Mouse (Mus musculus) lung, embryonic 14.5 days (tissue): ENCODE measurements around the gene Gm10447. TPM values are rescaled to one million over a fixed set of nuclear protein-coding genes. Genes with fewer than 3 reads are reported as not detected.

Experiments used
- ATAC-seq: fragments of 200-750 bp; cut with Nextera tagmentation; 2 replicates; pipeline ENCODE4 v1.8.0; 2017; ENCODE audit warnings: mild to moderate bottlenecking, moderate TSS enrichment, moderate library complexity; ENCODE audit not compliant: insufficient read depth
- DNase-seq: peaks from one replicate; pipeline ENCODE4 v3.0.0-alpha.2; 2015
- H3K27ac ChIP-seq: fragments of 300-500 bp; sonication (generic); 2 replicates; pipeline ENCODE4 v1.5.1; 2014; ENCODE audit warnings: low read depth, mild to moderate bottlenecking, moderate library complexity
- H3K27me3 ChIP-seq: fragments of 300-500 bp; sonication (generic); 2 replicates; pipeline ENCODE4 v1.6.1; 2014; ENCODE audit warnings: low read length, control low read depth; ENCODE audit not compliant: insufficient read depth
- H3K36me3 ChIP-seq: fragments of 300-500 bp; sonication (generic); 2 replicates; pipeline ENCODE4 v1.6.1; 2014; ENCODE audit warnings: control low read depth; ENCODE audit not compliant: insufficient read depth
- H3K4me1 ChIP-seq: fragments of 300-500 bp; sonication (generic); 2 replicates; pipeline ENCODE4 v1.6.1; 2014; ENCODE audit warnings: antibody characterized with exemption, control low read depth; ENCODE audit not compliant: insufficient read depth
- H3K4me2 ChIP-seq: fragments of 300-500 bp; sonication (generic); 2 replicates; pipeline ENCODE4 v1.6.1; 2014; ENCODE audit warnings: mild to moderate bottlenecking
- H3K4me3 ChIP-seq: fragments of 300-500 bp; sonication (generic); 2 replicates; pipeline ENCODE4 v1.5.1; 2014; ENCODE audit warnings: low read depth, low read length
- H3K9ac ChIP-seq: fragments of 300-500 bp; sonication (generic); 2 replicates; pipeline ENCODE4 v1.6.1; 2014
- H3K9me3 ChIP-seq: fragments of 300-500 bp; sonication (generic); 2 replicates; pipeline ENCODE4 v1.6.1; 2016; ENCODE audit warnings: low read depth, low read length, control low read depth
- CTCF ChIP-seq: IDR thresholded peaks from 2 replicates; pipeline ENCODE4 v1.5.1; 2016; ENCODE audit warnings: antibody characterized with exemption, low read depth
- WGBS: fragments of 180-500 bp; shearing (Covaris S2); extraction: QIAGEN DNeasy Blood & Tissue Kit; methylation state at CpG from one replicate; pipeline ENCODE4 v1.1.7; 2014; 5-methylcytosine and 5-hydroxymethylcytosine counted together
- polyA plus RNA-seq: library from polyadenylated mRNA; unstranded; fragments of >200 nt; fragmentation: Nextera tagmentation; extraction: Ambion mirVana; gene quantifications from 2 replicates; pipeline ENCODE4 v1.2.1, GENCODE M21; 2014

Gm10447 gene
- polyA plus RNA-seq, 1 experiment from 2014 or later, result not detected

- Histone ChIP-seq H3K9me3 (no peaks in the 10 kb centered on the region; the same call in 1 of the 2 replicates), H3K4me1 (no peaks in the 10 kb centered on the region), H3K4me2 (peak overlapping the region; percentile 77), H3K4me3 (peak overlapping the region; percentile 40), H3K27ac (no peak overlapping the region), H3K27me3 (peaks cover 80% of the 10 kb centered on the region), H3K36me3 (no peaks in the 10 kb centered on the region), H3K9ac (peak overlapping the region; percentile 29; the same call in 1 of the 2 replicates)
- ATAC-seq (peak; percentile 31; the same call in 1 of the 2 replicates), DNase-seq (peak; percentile 33)
- WGBS, result 4% methylated on average over 76 of the region's 79 CpGs
- no peak for TF ChIP-seq CTCF
These were observed 21.7 kb upstream of the Gm10447 start for GRCm38 (mm10) chr11:53478383-53479170.

- Histone ChIP-seq H3K9me3 (no peaks in the 10 kb centered on the region; the same call in 1 of the 2 replicates), H3K27me3 (peaks cover 80% of the 10 kb centered on the region), H3K4me2 (no peak overlapping the region), H3K4me1 (no peaks in the 10 kb centered on the region), H3K36me3 (no peaks in the 10 kb centered on the region), H3K9ac (no peak overlapping the region), H3K4me3 (peak overlapping the region; percentile 40; the same call in 1 of the 2 replicates), H3K27ac (no peak overlapping the region)
- ATAC-seq (no peak), DNase-seq (no peak)
- TF ChIP-seq CTCF, result no peak
- WGBS, result 32% methylated on average over 7 of the region's 7 CpGs
These were observed 20.9 kb upstream of the Gm10447 start for GRCm38 (mm10) chr11:53477833-53478232.

GRCm38 (mm10) chr11:53475620-53476019 is 18.7 kb upstream of the Gm10447 start:
- no peak overlapping the region for H3K4me2 ChIP-seq

GRCm38 (mm10) chr11:53472709-53473108 is 15.8 kb upstream of the Gm10447 start:
- 70% methylated on average over 3 of the region's 3 CpGs for WGBS
- Histone ChIP-seq H3K4me1 (no peaks in the 10 kb centered on the region), H3K36me3 (no peaks in the 10 kb centered on the region), H3K4me3 (no peak overlapping the region), H3K9ac (no peak overlapping the region), H3K4me2 (no peak overlapping the region), H3K9me3 (no peaks in the 10 kb centered on the region), H3K27me3 (peaks cover 54% of the 10 kb centered on the region), H3K27ac (no peak overlapping the region)
- DNase-seq, result no peak
- ATAC-seq, result no peak
- peak; percentile 34; the same call in 1 of the 2 replicates for TF ChIP-seq CTCF

More at GRCm38 (mm10) chr11:53475620-53476019, 18.7 kb upstream of the Gm10447 start:
- no peak for ATAC-seq
- no peak overlapping the region for H3K9ac ChIP-seq
- H3K4me1 ChIP-seq, result no peaks in the 10 kb centered on the region
- 21% methylated on average over 8 of the region's 8 CpGs for WGBS
- no peak overlapping the region for H3K4me3 ChIP-seq
- no peak for TF ChIP-seq CTCF
- H3K36me3 ChIP-seq, result no peaks in the 10 kb centered on the region
- peaks cover 75% of the 10 kb centered on the region for H3K27me3 ChIP-seq
- no peak overlapping the region for H3K27ac ChIP-seq
- no peak for DNase-seq
- H3K9me3 ChIP-seq, result no peaks in the 10 kb centered on the region; the same call in 1 of the 2 replicates

GRCm38 (mm10) chr11:53469968-53470695 is 13.2 kb upstream of the Gm10447 start, which contains the start of gene Gm9837:
Gene Gm9837, minus strand, starts transcription at chr11:53470479.
- peaks cover 53% of the 10 kb centered on the region for H3K27me3 ChIP-seq
- no peaks in the 10 kb centered on the region for H3K36me3 ChIP-seq
- H3K9ac ChIP-seq, result 0 out of 2 replicates have a peak within 1 kb of the TSS, but pooled peaks have one; percentile 2
- DNase-seq (peak; percentile 96), ATAC-seq (peak; percentile 74)
- peaks cover 4% of the 10 kb centered on the region; the same call in 1 of the 2 replicates for H3K4me1 ChIP-seq
- H3K4me3 ChIP-seq, result peak within 1 kb of the TSS; percentile 5; the same call in 1 of the 2 replicates
- WGBS, result 3% methylated on average over 29 of the region's 29 CpGs
- peak within 1 kb of the TSS; percentile 50 for H3K4me2 ChIP-seq
- TF ChIP-seq CTCF, result peak; percentile 96
- no peaks in the 10 kb centered on the region for H3K9me3 ChIP-seq
- H3K27ac ChIP-seq, result no peak within 1 kb of the TSS

GRCm38 (mm10) chr11:53469294-53469967 is 12.5 kb upstream of the Gm10447 start:
- no peak overlapping the region for H3K9ac ChIP-seq
- H3K27me3 ChIP-seq, result peaks cover 53% of the 10 kb centered on the region
- peak overlapping the region; percentile 50 for H3K4me2 ChIP-seq
- H3K4me3 ChIP-seq, result no peak overlapping the region
- DNase-seq, result no peak
- WGBS, result 44% methylated on average over 16 of the region's 16 CpGs
- no peaks in the 10 kb centered on the region for H3K9me3 ChIP-seq
- TF ChIP-seq CTCF, result no peak
- H3K27ac ChIP-seq, result no peak overlapping the region
- ATAC-seq, result no peak
- H3K36me3 ChIP-seq, result no peaks in the 10 kb centered on the region
- peaks cover 4% of the 10 kb centered on the region; the same call in 1 of the 2 replicates for H3K4me1 ChIP-seq
